Mouse (Mus musculus) small intestine, adult 2 months (tissue): ENCODE results near the gene Spaar.
A peak's percentile ranks its signal among the peaks of the same experiment; 100 is the strongest.

Source experiments
- CTCF ChIP-seq: fragments of 200-500 bp; IDR thresholded peaks from 2 replicates; pipeline ENCODE4 v1.5.1; 2012; ENCODE audit warnings: low read depth, mild to moderate bottlenecking, control low read depth, inconsistent platforms, low read length, moderate library complexity, mixed read lengths; ENCODE audit not compliant: insufficient replicate concordance, insufficient read length; ENCODE audit errors: extremely low read depth
- POLR2A ChIP-seq: fragments of 200-500 bp; IDR thresholded peaks from 2 replicates; pipeline ENCODE4 v1.6.1; 2012; ENCODE audit warnings: low read depth, mild to moderate bottlenecking, control low read depth, inconsistent platforms, low read length, moderate library complexity

GRCm38 (mm10) chr4:43711821-43712220 lies 18.0 kb upstream of the Spaar start:
- no peak for TF ChIP-seq POLR2A
- TF ChIP-seq CTCF: peak; percentile 96; the same call in 1 of the 2 replicates
